Mouse (Mus musculus) cerebellum, adult 2 months (tissue): ENCODE results near the gene 4921504E06Rik. TPM values are rescaled to one million over a fixed set of nuclear protein-coding genes. Genes with fewer than 3 reads are reported as not detected.
A peak's percentile ranks its signal among the peaks of the same experiment; 100 is the strongest.

Experiments used
- DNase-seq, 2 experiments: peaks; one replicate each; pipeline ENCODE4 v3.0.0; 2021
- H3K27ac ChIP-seq: fragments of 200-500 bp; 2 replicates; pipeline ENCODE4 v1.5.1; 2012; ENCODE audit warnings: low read length, control low read depth, inconsistent platforms; ENCODE audit not compliant: insufficient read depth
- H3K27me3 ChIP-seq: fragments of 200-500 bp; 2 replicates; pipeline ENCODE4 v1.6.1; 2012; ENCODE audit warnings: inconsistent platforms, mild to moderate bottlenecking, low read length, moderate library complexity; ENCODE audit not compliant: control insufficient read depth, insufficient read depth
- H3K4me1 ChIP-seq: fragments of 200-500 bp; 2 replicates; pipeline ENCODE4 v1.6.1; 2011; ENCODE audit warnings: low read length; ENCODE audit not compliant: control insufficient read depth, insufficient read depth
- H3K4me3 ChIP-seq: fragments of 200-500 bp; replicated peaks from 2 replicates; pipeline ENCODE3; 2011; ENCODE audit warnings: mild to moderate bottlenecking, low read depth, low read length, control low read depth; ENCODE audit not compliant: insufficient read depth
- CTCF ChIP-seq: fragments of 200-500 bp; IDR thresholded peaks from 2 replicates; pipeline ENCODE4 v1.5.1; 2011; ENCODE audit warnings: low read depth, mild to moderate bottlenecking, control low read depth, low read length, moderate library complexity, borderline replicate concordance; ENCODE audit not compliant: insufficient read depth
- POLR2A ChIP-seq: fragments of 200-500 bp; IDR thresholded peaks from 2 replicates; pipeline ENCODE4 v1.6.1; 2011; ENCODE audit warnings: low read length, control low read depth, borderline replicate concordance; ENCODE audit not compliant: insufficient read depth
- WGBS: fragments of 180-500 bp; shearing (Covaris S2); methylation state at CpG from one replicate; pipeline ENCODE4 v1.1.7; 2018; 5-methylcytosine and 5-hydroxymethylcytosine counted together
- polyA plus RNA-seq: library from polyadenylated mRNA; depleted of rRNA; stranded (reverse); fragments of >200 nt; gene quantifications from 2 replicates; pipeline ENCODE4 v1.2.3, GENCODE M21; 2012

The 4921504E06Rik gene
- polyA plus RNA-seq, 1 experiment, result not detected

GRCm38 (mm10) chr2:19448042-19448700, 105.5 kb downstream of the 4921504E06Rik start:
- no peaks in the 10 kb centered on the region; the same call in 1 of the 2 replicates for H3K4me1 ChIP-seq
- TF ChIP-seq CTCF, result no peak; the same call in 1 of the 2 replicates
- no peak for TF ChIP-seq POLR2A
- peaks cover 4% of the 10 kb centered on the region; the same call in 1 of the 2 replicates for H3K27me3 ChIP-seq
- H3K4me3 ChIP-seq, result peak overlapping the region; percentile 6
- DNase-seq, result peak; percentile 29 to 31
- WGBS, result under 1% methylated on average over 31 of the region's 31 CpGs
- H3K27ac ChIP-seq, result no peak overlapping the region

- Histone ChIP-seq H3K4me3 (no peak overlapping the region), H3K27ac (no peak overlapping the region), H3K27me3 (peaks cover 3% of the 10 kb centered on the region; the same call in 1 of the 2 replicates), H3K4me1 (no peaks in the 10 kb centered on the region; the same call in 1 of the 2 replicates)
- TF ChIP-seq POLR2A (no peak), CTCF (no peak)
- DNase-seq, result no peak
- WGBS, result 11% methylated on average over 7 of the region's 7 CpGs
Measured at GRCm38 (mm10) chr2:19446746-19447145, 107.0 kb downstream of the 4921504E06Rik start.

GRCm38 (mm10) chr2:19445871-19446501, 107.7 kb downstream of the 4921504E06Rik start:
- no peaks in the 10 kb centered on the region; the same call in 1 of the 2 replicates for H3K4me1 ChIP-seq
- H3K4me3 ChIP-seq, result no peak overlapping the region
- TF ChIP-seq CTCF, result no peak
- TF ChIP-seq POLR2A, result no peak
- no peak for DNase-seq
- H3K27me3 ChIP-seq, result peaks cover 3% of the 10 kb centered on the region; the same call in 1 of the 2 replicates
- no peak overlapping the region for H3K27ac ChIP-seq
- WGBS, result under 1% methylated on average over 67 of the region's 67 CpGs

- no peak for TF ChIP-seq POLR2A
- no peak for TF ChIP-seq CTCF
- H3K4me3 ChIP-seq, result no peak within 1 kb of the TSS
- H3K27me3 ChIP-seq, result peaks cover 3% of the 10 kb centered on the region; the same call in 1 of the 2 replicates
- under 1% methylated on average over 53 of the region's 53 CpGs for WGBS
- DNase-seq, result no peak
- H3K27ac ChIP-seq, result no peak within 1 kb of the TSS
- H3K4me1 ChIP-seq, result no peaks in the 10 kb centered on the region; the same call in 1 of the 2 replicates
Measured at GRCm38 (mm10) chr2:19444931-19445831, 108.5 kb downstream of the 4921504E06Rik start, which contains the start of gene Ptf1a. TSS of gene Ptf1a (plus strand) at chr2:19445663.

- H3K27ac ChIP-seq, result no peak overlapping the region
- 12% methylated on average over 9 of the region's 9 CpGs for WGBS
- no peaks in the 10 kb centered on the region; the same call in 1 of the 2 replicates for H3K4me1 ChIP-seq
- H3K27me3 ChIP-seq, result peaks cover 3% of the 10 kb centered on the region; the same call in 1 of the 2 replicates
- TF ChIP-seq CTCF (no peak), POLR2A (no peak)
- no peak for DNase-seq
- H3K4me3 ChIP-seq, result no peak overlapping the region
Measured at GRCm38 (mm10) chr2:19444346-19444745, 109.4 kb downstream of the 4921504E06Rik start.

GRCm38 (mm10) chr2:19431614-19432323, 121.9 kb downstream of the 4921504E06Rik start:
- H3K27me3 ChIP-seq, result peaks cover 6% of the 10 kb centered on the region; the same call in 1 of the 2 replicates
- H3K4me3 ChIP-seq, result no peak overlapping the region
- no peak for DNase-seq
- 3% methylated on average over 41 of the region's 41 CpGs for WGBS
- TF ChIP-seq POLR2A (no peak), CTCF (no peak)
- H3K27ac ChIP-seq, result no peak overlapping the region
- H3K4me1 ChIP-seq, result no peaks in the 10 kb centered on the region

GRCm38 (mm10) chr2:19431186-19431585, 122.5 kb downstream of the 4921504E06Rik start:
- Histone ChIP-seq H3K4me3 (no peak overlapping the region), H3K27me3 (peaks cover 6% of the 10 kb centered on the region; the same call in 1 of the 2 replicates), H3K27ac (no peak overlapping the region), H3K4me1 (no peaks in the 10 kb centered on the region)
- no peak for DNase-seq
- under 1% methylated on average over 18 of the region's 18 CpGs for WGBS
- TF ChIP-seq POLR2A, result no peak
- TF ChIP-seq CTCF, result no peak
